Mouse (Mus musculus) A20 (cell line): ENCODE results near the gene Sppl2c.
"Not testable (repeated sequence)": the region's sequence is repeated elsewhere in the genome, so short reads cannot be mapped to it uniquely, and the experiment has no call there.

Source experiments
- DNase-seq: peaks from one replicate; pipeline ENCODE4 v3.0.0-alpha.2; 2011; ENCODE audit warnings: low read depth, low spot score

The Sppl2c gene

DNA sequence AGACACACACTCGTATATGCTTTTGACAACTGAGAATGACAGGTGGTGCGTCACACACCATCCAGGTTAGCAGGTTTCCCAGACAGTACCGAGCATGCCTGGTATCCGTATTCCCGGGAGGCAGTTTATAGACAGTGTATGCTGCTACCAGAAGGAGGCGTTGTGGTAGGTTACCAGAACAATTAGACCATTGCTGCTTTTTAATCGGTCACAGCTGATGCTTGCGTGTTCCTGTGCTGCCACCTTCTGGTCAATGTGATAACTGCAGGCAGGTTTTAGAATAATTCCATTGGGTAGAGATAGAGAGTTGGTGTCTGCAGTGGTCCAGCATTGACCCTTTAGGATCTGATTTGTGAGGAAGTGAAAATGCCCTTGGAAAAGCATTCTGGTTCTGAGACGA, 9.7 kb downstream of the Sppl2c start:
- peak; percentile 82 for DNase-seq

- peak; percentile 31 for DNase-seq
These were observed 11.7 kb downstream of the Sppl2c start for GRCm38 (mm10) chr11:104197861-104198260.

GRCm38 (mm10) chr11:104203271-104203670, 17.1 kb downstream of the Sppl2c start:
- no peak for DNase-seq

DNA sequence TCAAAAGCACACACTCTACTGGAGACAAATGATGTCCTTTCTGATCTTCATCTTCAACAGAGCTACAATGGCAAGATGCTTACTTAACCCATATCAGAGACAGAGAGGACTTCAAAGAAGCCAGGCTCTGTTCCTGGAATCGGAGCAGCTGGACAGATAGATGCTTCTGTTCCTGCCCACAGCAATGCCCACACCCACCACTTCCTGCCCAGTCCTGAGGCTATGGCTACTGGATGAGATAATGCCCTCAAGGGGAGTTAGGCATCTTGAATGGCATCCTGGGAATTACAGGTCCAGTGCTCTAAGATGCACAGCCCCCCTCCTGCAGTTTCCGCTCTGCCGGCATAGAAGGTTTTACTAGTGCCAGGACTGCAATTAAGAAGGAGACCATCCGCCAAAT, 20.4 kb downstream of the Sppl2c start:
- no peak for DNase-seq

DNA sequence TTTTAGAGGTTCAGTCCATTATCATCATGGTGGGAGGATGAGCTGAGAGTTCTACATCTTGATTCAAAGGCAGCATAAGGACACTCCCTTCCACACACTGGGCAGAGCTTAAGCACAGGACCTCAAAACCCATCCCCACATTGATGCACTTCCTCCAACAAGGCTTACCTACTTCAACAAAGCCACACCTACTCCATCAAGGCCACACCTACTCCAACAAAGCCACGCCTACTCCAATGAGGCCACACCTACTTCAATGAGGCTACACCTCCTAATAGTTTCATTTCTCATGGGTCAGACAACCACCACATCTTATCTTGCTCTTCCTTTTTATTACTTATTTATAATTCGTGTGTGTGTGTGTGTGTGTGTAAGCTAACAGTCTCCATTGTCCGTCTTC, 22.9 kb downstream of the Sppl2c start:
- peak; percentile 29 for DNase-seq

- no peak for DNase-seq
These were observed 25.1 kb downstream of the Sppl2c start for GRCm38 (mm10) chr11:104211251-104211650.

- DNase-seq, result not testable (repeated sequence)
These were observed 28.0 kb downstream of the Sppl2c start for GRCm38 (mm10) chr11:104214128-104214527.

GRCm38 (mm10) chr11:104218075-104218474, 31.9 kb downstream of the Sppl2c start:
- DNase-seq, result no peak

GRCm38 (mm10) chr11:104220291-104220690, 34.2 kb downstream of the Sppl2c start:
- no peak for DNase-seq

DNA sequence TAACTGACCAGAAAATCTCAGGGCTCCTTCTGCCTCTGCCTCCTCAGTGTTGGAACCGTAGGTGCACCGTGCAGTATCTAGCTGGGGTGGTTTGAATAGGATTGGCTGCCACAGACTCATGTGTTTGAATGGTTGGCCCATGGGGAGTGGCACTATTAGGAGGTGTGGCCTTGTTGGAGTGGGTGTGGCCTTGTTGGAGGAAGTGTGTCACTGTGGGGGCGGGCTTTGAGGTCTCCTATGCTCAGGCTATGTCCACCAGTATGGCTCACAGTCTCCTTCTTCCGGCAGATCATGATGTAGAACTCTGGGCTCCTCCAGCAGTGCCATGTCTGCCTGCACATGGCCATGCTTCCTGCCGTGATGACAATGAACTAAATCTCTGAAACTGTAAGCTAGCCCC, 35.6 kb downstream of the Sppl2c start:
- DNase-seq, result peak; percentile 6

GRCm38 (mm10) chr11:104223301-104223700, 37.2 kb downstream of the Sppl2c start:
- DNase-seq, result no peak

GRCm38 (mm10) chr11:104229391-104229790, 43.3 kb downstream of the Sppl2c start:
- no peak for DNase-seq

- DNase-seq, result peak; percentile 79
These were observed 44.1 kb downstream of the Sppl2c start for GRCm38 (mm10) chr11:104230066-104230778.

GRCm38 (mm10) chr11:104231041-104231911, 45.1 kb downstream of the Sppl2c start, which contains the start of gene Mapt:
TSS of gene Mapt (plus strand) at chr11:104231390.
- peak; percentile 94 for DNase-seq

- DNase-seq, result no peak
These were observed 46.3 kb downstream of the Sppl2c start for GRCm38 (mm10) chr11:104232141-104233061.

GRCm38 (mm10) chr11:104233101-104233500, 47.0 kb downstream of the Sppl2c start:
- DNase-seq, result no peak

DNA sequence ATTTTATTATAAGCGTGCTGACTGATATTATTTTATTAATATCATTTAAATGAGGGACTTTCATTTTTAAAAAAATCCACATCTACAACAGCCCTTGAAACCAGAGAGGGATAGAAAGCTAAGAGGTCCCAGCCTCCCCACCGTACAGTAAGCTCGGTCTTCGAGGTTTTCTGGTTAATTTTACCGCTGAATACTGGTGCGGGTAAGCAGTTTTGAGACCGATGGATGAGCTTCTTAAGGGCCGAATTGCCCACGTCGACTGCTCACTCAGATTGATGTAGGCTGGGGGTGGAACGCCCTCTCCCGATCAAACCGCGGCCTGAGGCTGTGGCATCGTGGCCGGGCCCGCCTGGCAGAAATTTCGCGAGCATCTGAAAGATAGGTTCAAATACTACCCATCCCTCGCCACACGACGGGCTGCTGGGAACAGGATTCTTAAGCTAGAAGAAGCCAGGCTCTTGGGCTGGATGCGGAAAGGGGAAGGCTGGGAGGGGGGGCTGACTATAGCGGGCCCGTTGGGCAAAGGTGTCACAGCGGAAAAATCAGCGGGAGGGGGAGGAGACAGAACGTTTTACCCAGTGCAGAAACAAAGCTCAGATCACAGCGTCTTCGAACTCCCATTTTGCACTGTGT, 47.6 kb downstream of the Sppl2c start:
- no peak for DNase-seq

DNA sequence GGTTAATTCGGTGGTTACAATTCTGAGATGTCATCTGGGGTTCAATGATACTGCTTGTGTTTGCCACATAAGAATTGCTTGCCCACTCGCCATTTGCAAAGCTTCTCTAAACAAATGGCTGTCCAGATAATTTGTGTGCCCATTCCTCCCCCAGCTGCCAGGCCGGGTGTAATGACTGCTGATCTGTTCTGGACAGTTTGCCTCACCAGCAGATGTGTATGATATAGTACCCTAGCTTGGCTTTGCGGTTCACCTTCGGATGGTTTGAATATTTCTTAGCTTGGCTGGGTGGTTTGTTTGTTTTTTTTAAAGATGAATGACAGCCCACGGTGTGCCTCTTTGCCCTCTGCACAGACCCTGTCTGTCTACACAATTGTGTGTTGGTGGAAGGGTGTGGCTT, 48.6 kb downstream of the Sppl2c start:
- no peak for DNase-seq

DNA sequence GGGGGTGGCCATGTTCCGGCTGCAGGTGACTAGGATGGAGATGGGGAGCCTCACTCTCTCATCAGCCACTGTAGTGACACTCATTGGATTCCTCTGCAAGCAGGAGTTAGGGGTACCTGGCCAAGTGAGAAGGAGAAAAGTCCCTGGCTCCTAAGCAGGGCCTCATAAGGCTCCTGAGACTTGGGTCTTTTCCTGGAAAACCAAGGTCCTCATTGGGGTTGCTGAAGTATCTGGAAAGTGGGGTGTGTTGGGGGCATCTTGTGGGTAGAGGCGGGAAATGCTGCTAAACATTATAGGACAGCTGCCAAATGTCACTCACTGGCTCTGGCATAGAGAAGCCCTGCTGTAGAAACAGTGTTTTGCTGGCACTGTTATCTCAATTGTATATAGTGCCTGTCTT, 49.8 kb downstream of the Sppl2c start:
- DNase-seq, result no peak

DNA sequence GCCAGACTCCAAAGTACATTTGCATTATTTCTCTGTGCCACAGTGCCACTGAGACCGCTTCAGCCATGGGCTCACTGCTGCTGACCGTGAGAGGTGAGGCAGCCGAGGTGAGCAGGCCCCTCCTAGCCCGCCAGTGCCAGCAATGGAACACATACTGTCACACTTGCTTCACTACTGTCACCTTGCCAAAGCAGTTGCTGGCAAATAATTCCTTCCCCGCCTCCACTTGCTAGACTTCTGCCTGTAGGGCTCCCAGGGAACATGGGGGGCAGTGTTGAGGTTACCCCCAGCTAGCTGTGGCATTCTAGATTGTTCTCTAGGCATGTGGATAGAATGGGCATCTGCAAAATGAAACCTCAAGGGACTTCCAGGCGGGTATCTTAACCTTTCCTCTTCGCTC, 51.1 kb downstream of the Sppl2c start:
- DNase-seq, result no peak
